Mouse (Mus musculus): Measurements from ENCODE around the gene Slc6a6.
A peak's percentile ranks its signal among the peaks of the same experiment; 100 is the strongest.

Gene Slc6a6

DNA sequence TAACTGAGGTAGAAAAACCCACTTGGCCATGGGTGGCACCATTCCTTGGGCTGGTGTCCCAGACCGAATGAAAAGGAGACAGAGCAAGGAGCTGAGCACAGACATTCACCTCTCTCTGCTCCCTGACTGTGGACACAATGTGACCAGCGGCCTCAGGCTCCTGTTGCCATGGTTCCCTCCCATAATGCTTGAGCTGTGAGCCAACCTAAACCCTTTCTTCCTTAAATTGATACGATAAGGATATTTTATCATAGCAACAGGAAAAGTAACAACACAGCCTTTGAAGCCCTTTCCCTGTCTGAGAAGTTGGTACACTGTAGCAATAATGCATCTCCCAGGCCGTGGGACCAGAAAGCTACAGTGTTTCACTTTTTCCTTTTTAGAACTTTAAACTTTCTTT is 14.6 kb upstream of the Slc6a6 start:
- DNase-seq (ENCODE audit: inconsistent ontology term): no peak

DNA sequence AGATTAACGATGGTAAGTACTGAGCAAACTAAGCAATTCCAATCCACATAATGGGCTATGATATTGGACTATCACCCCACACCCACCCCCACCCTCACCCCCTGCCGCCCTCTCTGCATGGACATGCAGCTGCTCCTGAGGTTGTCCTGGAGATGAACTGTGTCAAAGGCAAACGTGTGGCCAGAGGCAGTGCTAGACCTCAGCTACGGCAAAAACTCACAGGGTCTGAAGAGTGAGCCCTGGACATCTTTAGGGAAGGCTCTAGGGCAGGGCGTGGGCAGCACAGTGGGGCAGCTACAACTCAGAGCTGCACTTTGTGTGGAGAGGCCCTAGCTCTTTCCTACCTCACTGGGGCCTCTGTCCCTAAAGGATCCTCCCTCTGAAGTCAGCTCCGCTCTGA is 13.6 kb upstream of the Slc6a6 start:
- DNase-seq (ENCODE audit: inconsistent ontology term): no peak

DNA sequence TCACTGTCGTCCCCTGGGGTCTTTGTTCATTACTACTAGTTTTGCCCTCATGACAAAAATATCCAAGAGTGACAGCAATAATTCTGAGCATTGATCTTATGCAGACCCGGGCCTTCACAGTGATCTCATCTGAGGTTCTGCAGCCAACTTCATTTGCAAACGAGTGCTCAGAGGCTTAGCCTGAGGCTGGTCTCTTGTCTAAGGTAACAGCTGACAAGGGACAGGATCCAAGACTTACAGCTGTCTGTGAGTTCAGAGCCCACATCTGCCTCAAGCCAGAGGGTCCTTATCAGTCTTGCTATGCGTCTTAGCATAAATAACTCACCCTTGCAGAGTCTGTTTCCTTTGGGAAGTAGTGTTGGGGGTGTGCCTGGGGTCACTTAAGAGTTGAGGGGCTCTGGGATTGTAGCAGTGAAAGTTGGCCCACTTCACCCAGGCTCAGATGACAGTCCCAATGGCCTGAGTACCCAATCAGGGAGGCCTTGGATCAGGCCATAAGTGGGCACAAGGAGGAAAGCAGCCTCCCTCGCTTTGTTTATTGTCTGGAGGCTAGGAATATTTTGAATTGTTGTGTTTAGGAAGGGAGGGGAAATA is 9.0 kb upstream of the Slc6a6 start:
- peak; percentile 80 for DNase-seq (ENCODE audit: inconsistent ontology term)

DNA sequence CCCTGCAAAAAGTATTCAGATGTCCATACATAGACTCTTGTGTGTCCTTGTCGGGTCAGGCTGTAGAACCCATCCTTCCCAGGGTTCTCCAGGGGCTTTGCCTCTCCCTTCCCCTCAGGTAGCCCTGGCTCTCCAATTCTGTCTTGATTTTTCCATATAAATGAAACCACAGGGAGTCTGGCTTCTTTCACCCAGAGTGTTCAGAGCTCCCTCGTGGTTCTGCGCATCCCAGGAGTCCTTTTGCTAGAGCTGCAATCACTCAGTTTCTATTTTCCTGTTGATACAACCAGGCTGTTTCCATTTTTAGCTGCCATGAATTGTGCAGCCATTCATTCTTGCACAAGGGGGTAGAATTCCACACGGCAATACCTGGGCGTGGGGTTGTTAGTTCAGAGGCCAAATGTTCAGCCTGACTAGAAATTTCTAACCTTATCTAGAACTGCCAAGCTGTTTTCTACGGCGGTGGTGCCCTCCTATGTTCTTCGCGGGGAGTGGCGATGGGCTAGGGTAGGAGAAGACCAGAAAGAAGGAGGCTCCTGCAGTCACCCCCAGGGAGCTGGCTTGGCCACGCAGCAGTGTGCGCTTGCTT is 5.3 kb upstream of the Slc6a6 start:
- no peak for DNase-seq (ENCODE audit: inconsistent ontology term)

DNA sequence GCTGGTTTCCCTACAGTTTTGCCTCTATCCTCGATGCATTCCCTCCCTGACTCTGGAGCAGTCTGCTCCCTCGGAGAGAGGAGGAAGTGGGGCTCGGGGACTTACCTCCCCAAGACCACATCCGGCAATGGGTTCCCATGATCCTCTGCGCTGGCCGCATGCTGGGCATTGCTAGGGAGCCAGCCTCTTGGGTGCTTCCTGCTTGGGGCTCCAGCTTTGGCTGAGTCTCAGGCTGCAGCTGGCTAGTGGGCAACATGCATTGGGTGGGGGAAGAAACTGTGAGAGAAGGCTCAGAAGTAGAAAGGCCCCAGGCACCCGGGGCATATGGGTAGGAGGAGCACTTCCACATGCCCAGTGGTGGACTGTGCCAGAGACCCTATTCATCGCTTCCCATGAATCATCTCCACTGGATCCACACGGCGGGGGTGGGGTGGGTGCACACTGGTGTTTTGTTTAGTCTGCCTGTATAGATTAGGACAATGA is 4.7 kb upstream of the Slc6a6 start:
- DNase-seq (ENCODE audit: inconsistent ontology term): peak; percentile 95

DNA sequence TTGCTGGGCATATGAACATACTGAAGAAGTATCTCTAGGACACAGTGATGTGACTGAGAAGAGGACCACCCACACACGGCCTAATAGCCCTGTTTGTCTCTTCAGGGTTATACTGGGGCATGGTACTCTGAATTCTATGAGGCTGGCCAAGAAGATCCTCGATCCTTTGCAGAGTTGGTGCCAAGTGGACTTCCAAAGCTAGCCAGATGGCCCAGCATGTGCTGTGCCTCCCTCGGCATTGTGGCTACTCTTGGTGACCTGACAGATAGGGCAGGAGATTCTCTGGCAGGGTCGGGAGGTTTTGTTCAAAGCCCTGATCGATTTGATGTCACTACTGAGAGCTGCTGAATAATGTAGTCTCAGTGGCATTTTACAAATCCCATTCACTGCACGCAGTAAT is 4.1 kb upstream of the Slc6a6 start:
- peak; percentile 81 for DNase-seq (ENCODE audit: inconsistent ontology term)

DNA sequence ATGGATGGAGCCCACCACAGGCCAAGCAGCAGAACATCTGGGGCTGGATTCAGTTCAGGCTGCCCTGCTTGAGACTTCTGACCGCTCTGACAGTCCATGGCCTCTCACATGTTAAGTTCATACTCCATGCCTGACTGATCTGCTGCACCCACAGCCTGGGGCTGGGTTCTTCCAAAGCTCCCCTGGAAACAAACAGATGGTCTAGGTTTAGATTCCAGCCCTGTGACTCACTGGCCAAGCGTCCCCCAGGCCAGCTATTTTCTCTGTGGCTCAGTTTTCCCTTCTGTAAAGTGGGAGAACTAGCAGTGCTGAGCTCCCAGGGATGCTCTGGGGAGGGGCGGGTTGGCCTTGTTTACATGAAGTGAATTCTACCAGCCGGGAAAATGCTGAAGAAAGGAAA is 2.0 kb upstream of the Slc6a6 start:
- DNase-seq (ENCODE audit: inconsistent ontology term): no peak

DNA sequence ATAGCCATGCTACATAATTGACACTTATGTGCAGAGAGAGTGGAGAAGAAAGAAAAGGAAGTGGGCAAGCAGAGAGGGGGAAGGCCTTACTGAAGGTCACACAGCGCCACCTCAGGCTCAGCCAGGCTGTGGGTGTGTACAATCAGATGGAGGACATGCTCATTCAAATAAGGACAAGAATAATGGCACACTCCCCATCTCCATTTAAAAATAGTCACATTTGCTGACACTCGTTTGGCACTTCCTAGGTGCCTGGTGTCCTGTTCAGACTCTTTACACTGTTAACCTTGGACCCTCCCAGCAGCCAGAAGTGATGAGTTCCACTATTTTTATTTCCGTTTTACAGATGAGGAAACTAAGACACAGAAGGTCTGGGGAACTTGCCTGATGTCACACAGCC is 732 bp upstream of the Slc6a6 start:
- no peak for DNase-seq (ENCODE audit: inconsistent ontology term)

DNA sequence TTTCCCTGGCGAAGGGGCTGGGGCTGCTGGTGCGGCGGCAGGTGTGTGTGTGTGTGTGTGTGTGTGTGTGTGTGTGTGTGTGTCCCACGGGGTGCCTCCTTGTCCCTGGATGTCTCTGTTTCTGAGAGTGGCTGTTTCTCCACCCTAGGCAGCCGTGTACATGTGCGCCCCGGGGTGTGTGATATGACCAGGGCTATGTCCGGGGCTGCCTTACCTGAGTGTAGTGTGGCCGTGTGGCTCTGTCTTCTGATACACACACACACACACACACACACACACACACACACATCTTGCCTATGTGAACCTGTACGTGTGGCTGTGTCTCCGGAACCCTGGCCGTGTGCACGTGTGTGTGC is 599 bp downstream of the Slc6a6 start:
- DNase-seq (ENCODE audit: inconsistent ontology term): no peak

DNA sequence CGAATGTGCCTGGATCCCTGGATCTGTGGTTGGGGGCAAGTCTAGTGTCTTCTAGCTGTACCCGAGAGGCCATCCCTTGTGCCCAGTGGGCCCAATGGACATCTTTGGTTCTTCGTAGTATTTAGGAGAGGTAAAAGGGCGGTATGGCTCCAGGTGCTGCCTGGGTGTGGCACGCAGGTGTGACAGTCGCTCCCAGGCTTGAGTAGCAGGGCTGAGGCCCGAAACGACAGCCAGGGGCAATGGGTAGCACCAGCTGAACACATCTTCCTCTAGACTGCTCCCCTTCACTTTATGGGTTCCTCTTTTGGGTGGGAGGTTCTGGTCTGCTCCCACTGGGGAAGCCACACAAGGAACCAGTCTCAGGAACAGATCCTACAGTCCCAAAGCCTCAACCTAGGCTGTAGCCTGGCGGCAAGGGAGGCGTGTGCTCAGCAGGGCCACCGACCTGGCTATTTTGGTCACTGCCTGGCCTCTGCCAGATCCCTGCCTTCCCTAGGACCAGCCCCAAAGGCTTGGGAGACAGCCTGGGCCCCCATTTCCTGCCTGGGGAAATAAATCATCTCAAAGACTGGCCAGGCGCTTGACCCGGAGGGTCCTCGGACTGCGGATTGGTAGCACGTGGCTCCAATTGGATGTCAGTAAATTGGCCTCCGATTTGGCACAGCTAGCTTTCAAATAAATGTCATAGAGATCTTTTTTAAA is 1.1 kb downstream of the Slc6a6 start:
- DNase-seq (ENCODE audit: inconsistent ontology term): peak; percentile 53

DNA sequence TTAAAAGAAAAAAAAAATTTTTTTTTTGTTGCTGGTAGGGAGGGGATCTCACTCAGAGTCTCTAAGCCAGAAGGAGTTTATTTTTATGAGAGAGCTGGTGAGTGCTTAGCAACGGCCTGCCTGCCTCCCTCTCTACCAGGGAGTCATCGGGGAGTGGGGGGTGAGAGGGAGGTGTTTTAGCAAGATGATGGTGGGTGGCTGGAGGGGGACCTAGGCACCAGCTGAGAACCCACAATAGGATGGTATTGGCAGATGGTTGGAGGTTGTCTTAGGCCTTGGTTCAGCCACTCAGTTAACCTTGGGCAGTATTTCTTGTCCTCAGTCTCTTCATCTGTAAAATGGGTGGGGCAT is 1.7 kb downstream of the Slc6a6 start:
- no peak for DNase-seq (ENCODE audit: inconsistent ontology term)

DNA sequence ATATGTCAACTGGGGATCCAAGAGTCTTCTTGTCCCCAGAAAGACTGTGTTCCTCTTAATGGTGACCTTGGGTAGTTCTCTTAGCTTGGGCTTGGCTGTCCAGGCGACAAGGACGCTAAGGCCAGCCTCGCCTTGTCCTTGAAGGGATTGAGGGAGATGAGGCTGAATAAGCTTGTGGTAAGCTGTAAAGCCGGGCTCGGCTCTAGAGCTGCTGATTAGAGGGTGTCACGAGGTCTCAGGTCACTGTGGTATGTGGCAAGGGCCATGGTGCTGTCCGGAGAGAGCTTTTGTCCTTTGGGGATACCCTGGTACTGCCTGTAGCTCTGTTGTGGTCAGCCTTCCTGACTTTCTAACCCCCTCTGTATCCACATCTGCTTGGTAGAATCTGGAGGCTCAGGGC is 2.0 kb downstream of the Slc6a6 start:
- no peak for DNase-seq (ENCODE audit: inconsistent ontology term)

DNA sequence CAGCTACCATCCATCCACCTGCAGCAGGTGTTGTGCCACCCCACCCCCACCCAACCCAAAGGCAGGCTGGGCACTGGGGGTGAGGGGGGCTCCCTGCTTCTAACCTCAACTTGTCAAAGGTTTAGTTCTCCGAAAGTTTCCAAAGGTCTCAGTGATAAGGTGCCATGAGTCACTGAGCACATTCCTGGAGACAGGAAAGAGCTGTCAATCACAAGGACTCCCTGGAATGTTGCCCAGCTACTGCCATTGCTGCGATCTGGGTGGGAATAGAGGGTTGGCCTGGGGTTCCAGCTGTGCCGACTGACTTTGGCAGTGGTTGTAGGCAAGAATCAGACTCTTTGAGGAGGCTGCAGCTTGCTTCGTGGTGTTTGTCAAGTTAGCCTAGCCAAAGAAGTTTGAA is 2.7 kb downstream of the Slc6a6 start:
- DNase-seq (ENCODE audit: inconsistent ontology term): peak; percentile 67

DNA sequence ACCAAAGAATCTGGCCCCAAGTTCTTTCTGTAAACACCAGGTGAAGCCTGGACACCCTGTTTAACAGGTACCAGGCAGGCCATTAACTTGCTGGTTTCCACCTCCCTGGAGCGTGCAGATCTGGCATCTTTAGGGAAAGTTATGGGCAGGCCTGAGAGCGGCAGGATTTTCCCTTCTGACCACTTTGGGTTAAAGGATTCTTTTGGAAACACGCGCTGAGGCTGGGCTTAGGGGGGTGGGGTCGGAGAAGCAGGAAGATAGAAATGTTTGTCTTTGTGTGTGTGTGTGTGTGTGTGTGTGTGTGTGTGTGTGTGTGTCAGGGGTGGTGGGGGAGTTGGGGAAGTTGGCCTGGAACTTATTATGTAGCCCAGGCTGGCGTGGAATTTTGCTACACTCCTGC is 4.2 kb downstream of the Slc6a6 start:
- no peak for DNase-seq (ENCODE audit: inconsistent ontology term)

DNA sequence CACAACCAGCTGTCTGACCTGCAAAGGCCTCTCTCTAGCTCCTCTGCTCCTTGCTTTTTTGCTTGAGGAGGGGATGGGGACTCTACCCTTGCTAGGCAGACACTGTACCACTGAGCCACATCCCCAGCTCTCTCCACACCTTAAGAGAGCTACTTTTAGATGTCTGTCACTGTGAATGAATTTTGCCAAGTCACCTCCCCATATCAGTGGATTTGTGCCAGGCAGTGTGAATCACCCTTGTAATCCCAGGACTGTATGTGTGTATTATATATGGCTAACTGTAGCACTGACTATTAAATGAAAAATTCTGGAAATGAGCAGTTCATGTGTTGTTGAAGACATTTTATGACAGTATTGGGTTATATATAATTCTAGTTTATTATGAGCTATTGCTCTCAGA is 5.4 kb downstream of the Slc6a6 start:
- peak; percentile 44 for DNase-seq (ENCODE audit: inconsistent ontology term)

DNA sequence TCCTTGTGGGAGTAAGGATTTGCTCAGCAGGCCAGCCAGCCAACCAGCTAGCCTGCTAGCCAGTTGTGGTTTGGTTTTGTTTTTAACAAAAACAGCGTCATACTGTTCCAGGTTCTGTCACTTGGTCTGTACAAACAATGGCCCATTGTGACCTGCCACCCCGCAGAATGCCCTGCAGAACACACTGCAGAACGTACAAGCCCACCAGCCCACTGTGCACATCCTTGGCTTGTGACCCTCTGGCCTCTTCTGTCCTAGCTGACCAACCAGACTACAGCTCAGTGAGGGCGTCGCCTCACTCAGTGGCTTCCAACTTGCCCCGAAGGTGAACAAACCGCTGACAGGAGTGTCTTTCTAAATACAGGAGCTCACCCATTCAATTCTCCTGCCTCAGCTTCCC is 6.4 kb downstream of the Slc6a6 start:
- no peak for DNase-seq (ENCODE audit: inconsistent ontology term)

DNA sequence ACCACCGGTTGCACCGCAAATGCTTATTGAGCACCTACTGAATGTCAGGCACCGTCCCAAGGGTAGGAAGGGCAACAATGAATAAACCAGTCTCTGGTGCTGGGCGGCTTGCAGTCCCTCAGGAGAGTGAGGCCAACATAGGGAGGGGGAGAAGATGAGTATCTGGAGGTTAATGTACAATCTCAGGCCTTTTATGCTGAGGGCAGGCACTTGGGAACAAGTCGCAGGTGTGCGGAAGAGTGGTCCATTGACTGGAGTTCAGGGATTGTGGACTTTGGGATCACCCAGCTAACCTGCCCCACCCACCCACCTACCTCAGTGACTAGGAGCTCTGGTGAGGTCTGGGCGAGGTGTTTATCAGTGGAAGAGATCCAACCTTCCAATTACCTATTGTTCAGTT is 6.8 kb downstream of the Slc6a6 start:
- DNase-seq (ENCODE audit: inconsistent ontology term): no peak

DNA sequence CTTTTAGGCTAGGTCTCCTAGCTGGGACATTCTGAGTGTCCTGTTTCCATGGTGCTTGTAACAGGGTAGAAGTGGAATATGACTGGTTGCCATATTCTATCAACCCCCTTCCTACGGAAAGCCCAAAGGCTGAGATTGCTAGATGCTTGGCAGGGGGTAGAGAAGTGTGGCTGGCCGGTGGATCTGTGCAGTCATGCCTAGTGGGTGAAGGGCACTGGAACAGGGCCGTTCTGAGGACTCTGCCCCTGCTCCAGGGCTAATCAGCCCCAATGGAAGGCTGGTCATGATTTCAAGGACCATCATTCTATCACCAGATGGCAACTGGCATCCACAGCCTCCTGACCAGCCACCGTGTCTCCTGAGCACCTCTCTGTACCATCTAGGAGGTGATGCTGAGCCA is 7.7 kb downstream of the Slc6a6 start:
- no peak for DNase-seq (ENCODE audit: inconsistent ontology term)

DNA sequence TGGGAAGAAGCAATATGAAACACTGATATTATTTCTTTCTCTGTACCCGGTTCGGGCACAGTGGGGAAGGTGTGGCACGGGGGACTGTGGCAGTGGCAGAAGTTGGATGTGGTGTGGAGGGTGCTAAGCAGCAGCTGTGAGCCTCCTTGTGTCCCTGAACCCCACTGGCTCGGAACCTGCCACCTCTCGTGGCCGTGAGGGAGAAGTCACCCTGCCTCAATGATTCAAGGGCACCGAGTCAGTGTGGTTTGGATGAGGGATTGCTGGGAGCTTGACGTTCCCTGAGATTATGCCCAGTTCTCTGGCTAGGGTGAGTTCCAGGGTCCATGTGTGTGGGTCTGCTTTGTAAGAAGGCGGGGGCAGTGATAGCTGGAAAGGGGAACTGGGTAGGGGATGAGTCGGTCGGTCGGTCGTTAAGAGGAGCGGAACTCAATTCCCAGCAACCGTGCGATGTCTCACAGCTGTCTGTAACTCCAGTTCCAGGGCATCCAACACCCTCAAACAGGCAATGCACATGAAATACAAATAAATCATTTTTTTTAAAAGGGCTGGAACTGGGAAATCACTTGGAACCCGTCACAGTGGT is 9.5 kb downstream of the Slc6a6 start:
- no peak for DNase-seq (ENCODE audit: inconsistent ontology term)

DNA sequence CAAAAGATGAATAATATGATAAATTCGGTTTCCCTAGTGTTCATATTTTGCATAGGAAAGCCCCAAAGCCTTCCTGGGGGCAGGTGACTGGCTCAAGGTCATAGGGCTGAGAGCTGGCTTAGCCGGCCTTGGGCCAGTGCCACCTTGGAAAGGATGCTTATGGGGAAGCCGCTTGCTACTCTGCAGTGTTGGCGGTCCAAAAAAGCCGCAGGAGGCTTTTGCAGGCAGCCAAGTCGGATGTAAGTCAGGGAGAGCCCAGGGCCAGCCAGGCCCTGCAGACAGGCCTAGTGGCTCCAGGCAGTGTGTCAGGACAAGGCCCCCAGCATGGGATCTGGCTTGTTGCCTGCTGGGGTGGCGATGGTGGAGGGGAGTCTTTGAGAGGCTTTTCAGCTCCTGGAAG is 10.8 kb downstream of the Slc6a6 start:
- DNase-seq (ENCODE audit: inconsistent ontology term): peak; percentile 69

DNA sequence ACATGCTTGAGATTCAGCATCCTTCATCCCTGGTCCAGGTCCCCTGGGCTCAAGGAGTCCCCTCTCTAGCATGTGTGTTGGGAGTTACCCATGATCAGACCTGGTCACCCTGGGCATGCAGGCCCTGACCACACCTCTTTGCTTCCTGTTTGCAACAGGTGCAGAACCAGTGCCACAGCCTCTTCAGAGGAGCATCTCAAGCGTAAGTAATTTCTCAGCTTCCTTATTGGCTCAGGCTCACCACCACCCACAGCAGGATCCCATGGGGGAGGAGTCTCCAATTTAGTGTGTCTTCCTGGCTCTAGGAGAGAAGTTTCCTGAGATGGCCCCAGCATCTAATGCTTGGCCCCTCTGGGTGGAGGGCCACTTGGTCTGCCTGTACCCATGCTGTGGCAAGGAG is 15.0 kb downstream of the Slc6a6 start:
- no peak for DNase-seq (ENCODE audit: inconsistent ontology term)

DNA sequence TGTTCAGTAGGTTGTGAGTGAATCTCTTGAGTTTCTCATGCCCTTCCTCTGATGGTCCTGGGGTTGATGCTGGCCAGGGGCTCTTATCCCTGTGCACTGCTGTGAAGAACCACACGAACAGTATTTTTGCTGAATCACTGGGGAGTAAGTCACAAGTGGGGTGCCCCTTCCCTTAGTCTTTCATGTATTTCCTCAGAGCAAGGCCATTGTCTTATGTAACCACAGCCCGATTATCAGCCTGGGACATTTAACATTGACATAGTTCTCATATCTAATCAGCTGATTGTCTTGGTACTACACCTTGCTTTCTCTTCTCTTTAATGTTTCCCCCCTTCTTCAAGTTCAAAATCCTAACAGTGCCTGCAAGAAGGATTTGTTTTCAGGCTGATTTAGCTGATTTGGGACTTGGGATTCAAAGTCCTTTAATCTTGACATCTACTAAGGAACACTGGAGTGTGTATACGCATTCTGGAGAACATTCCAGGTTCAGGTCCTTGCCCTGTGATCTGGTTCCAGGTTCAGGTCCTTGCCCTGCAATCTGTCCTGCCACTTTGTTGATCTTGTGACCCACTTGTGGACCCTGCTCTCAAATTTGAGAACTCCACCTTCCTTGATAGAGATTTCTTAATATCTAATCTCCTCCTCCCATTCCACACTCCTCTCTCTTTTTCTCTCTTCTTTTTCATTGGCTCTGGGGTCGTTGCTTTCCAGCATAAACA is 15.8 kb downstream of the Slc6a6 start:
- no peak for DNase-seq (ENCODE audit: inconsistent ontology term)
